Mouse (Mus musculus) NIH3T3 (cell line): Measurements from ENCODE around the gene Agfg2.

Experiments
- DNase-seq: peaks from one replicate; pipeline ENCODE4 v3.0.0-alpha.2; 2012; ENCODE audit warnings: low read depth

The Agfg2 gene

GRCm38 (mm10) chr5:137645652-137646091, 38.9 kb downstream of the Agfg2 start, which contains the start of gene Irs3:
TSS of gene Irs3 (minus strand) at chr5:137645714.
- peak; percentile 20 for DNase-seq

GRCm38 (mm10) chr5:137645091-137645651, 39.4 kb downstream of the Agfg2 start:
- no peak for DNase-seq

GRCm38 (mm10) chr5:137644484-137644883, 40.0 kb downstream of the Agfg2 start:
- no peak for DNase-seq

DNA sequence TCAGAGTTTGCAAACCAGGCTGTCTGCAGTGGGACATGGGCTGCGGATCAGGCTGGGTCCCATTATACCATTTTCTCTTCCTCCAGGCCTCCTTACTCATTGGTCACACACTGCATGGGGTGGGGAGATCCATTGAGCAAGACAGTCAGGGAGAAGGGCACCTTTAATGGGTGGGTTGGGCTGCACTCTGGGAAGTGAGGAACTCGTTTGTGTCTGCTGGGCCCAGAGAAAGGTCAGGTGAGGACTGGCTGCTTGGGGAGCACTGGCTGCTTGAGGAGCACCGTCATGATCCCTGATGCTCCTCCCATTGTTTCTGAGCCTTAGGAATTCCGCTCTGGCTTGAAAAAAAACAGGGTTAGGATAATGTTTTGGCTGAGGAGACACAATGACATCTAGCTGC, 41.6 kb downstream of the Agfg2 start:
- no peak for DNase-seq

DNA sequence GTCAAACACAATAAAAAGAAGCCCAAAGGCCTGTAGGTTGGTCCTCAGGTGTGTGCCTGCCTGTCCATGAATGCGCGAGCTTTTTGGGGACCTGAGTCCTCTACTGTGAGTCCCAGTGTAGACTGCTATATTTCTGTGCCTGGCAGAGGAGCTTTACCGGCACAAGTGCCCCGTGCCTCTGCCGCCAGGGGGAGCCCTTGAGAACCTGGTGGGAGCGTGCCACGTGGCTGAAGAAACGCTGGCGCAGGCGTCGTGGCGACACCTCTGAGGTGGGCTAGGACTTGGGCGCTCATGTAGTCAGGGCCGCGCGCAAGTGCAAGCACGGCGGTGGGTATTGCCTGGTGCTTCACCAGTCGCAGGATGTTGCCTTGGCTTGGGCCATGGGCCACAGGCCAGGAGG, 43.5 kb downstream of the Agfg2 start, which contains the start of gene Sap25:
TSS of gene Sap25 (plus strand) at position 281 of the 400 bp plus-strand sequence.
- peak; percentile 30 for DNase-seq

DNA sequence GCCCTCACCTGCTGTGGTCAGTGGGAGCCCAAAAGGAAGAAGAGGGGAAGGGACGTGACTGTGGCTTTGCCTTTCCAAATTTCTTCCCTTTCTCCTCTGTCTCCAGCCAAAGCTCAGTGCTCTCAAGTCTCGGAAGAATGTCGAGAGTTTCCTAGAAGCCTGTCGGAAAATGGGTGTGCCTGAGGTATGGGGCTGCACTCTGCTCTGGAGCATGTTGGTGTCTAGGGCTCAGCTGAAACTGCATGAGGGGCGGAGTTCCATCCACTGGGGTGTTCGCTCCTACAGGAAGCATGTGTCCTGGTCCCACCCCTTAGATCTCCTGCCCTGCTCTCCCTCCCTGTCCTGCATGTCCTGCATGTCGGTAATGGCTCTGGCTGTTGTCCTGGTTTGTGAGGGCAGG, 45.1 kb downstream of the Agfg2 start:
- no peak for DNase-seq

DNA sequence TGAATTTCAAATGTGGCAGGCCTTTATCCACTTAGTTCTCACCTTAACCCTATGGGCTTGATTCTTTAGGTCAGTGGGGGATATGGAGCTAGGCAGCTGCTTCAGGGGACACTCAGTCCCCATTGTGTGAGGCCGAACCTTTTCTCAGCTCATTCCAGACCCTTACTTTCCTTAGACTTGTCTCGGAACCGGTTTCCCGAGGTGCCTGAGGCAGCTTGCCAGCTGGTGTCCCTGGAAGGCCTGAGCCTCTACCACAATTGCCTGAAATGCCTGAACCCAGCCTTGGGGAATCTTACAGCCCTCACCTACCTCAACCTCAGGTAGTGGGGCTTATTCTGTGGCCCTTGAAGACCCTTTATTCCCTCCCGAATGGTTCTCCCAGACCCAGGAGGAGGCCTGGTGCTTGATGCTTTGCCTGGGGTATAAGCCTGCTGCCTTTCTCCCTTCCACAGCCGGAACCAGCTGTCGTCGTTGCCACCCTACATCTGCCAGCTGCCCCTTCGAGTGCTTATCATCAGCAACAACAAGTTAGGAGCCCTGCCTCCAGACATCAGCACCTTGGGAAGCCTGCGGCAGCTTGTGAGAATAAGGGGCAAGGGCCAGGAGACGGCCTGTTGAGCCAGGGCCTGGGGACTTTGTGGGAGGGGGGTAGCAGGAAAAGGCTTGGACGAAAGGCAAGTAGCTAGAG, 51.0 kb downstream of the Agfg2 start:
- no peak for DNase-seq

DNA sequence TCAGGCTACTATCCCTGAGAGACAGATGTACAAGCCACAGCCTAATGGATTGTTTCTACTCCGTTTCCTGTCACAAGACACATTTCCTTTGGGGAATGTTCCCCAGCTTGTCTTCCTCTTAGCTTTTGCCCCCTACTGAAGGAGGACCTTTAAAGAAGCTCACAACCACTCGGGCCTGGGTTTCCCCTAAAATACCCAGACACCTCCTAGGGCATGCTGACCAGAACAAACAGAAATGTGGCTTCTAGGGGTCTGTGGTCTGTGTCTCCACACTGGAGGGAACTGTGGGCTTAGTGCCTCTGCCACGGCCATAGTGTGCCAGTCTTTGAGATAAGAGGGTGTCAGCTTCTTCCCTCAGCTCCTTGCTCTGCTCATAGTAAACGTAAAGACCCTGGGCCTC, 52.9 kb downstream of the Agfg2 start:
- no peak for DNase-seq

- DNase-seq, result no peak
Measured at GRCm38 (mm10) chr5:137631171-137631570, 53.4 kb downstream of the Agfg2 start.

GRCm38 (mm10) chr5:137630602-137631001, 53.9 kb downstream of the Agfg2 start:
- peak; percentile 23 for DNase-seq

DNA sequence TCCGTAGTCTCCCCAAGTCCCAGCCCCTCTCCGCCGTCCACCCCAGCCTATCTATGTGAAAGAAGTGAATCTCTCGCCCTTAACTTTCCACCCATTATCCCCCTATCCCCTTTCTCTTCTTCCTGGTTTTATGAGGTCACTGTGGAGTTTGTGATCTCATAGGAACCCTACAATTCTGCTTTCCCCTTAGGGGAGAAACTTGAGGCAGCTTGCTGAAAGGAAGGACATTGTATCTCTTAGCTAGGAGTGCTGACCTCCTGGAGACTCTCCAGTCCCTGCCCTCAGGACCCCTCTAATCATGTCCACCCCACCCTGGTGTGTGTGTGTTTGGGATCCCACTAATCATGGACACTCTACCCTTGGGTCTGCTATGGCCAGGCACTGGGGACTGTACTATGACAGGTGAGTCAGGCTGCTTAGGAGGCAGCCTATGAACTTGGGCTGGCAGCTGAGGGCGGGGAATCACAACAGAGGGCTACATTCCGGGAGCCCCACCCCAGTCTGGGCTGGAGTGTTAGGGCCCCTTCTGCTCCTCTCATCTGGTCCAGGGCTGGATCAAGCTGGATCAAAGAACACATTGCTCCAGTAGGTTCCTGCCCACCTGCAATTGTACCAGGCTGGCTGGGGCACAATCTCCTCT, 54.5 kb downstream of the Agfg2 start:
- DNase-seq, result peak; percentile 31

- DNase-seq, result no peak
Measured at GRCm38 (mm10) chr5:137629306-137629721, 55.2 kb downstream of the Agfg2 start.

DNA sequence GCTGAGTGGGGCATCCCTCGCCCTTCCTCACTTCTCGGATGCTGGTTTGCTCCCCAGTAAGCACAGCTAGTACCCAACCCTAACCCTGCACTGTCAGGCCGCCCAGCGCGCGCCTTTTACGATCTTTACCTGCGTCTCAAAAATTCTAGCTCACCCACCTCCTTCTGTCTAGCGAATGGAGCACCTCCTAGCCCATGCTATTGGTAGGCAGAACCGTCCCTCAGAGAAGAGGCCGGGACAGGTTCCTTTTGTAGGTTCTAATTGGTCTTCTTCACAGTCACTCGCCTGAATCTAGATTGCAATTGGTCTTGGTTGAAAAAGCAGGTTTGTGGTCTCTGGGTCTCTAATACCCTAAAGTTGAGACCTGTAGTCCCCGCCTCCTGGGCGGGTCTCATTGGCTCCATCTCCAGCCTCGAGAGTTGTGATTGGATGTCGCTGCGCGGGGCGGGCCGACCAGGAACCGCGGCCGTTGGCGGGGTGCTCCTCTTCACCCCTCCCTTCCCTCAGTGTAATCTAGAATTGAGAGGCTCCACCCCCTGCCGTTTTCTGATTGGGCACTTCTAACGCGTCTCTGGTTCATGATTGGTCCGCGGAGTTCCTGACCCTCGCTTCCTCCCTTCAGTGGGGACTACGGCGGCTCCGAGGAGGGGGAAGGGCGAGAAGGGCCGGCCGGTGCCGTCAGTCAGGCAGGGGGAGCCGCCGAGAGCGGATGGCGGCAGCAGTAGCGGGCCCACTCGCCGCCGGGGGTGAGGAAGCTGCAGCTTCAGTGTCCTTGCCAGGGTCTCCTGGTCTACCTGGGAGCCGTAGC, 55.8 kb downstream of the Agfg2 start, which contains the start of the genes Fbxo24, Lrch4 and Gm20605:
TSS of gene Fbxo24 (minus strand) at position 505 of the 808 bp plus-strand sequence.
TSS of gene Lrch4 (plus strand) at position 624 of the 808 bp plus-strand sequence.
TSS of gene Gm20605 (plus strand) at position 678 of the 808 bp plus-strand sequence.
- peak; percentile 100 for DNase-seq

GRCm38 (mm10) chr5:137627991-137628390, 56.5 kb downstream of the Agfg2 start:
- peak; percentile 76 for DNase-seq

- DNase-seq, result no peak
Measured at GRCm38 (mm10) chr5:137623937-137624530, 60.5 kb downstream of the Agfg2 start.

GRCm38 (mm10) chr5:137615347-137615746, 69.2 kb downstream of the Agfg2 start:
- DNase-seq, result no peak

DNA sequence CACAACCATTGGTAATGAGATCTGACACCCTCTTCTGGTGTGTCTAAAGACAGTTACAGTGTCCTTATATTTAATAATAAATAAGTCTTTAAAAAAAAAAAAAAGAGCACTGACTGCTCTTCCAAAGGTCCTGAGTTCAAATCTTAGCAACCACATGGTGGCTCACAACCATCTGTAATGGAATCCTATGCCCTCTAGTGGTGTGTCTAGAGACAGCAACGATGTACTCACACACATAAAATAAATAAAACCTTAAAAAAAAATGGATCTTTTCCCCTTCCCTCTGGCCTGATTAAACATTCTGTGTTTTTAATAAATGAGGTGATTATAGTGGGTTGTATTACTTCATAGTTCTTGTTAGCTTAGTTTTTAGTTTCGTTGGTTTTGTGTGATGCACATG, 69.6 kb downstream of the Agfg2 start:
- peak; percentile 34 for DNase-seq

GRCm38 (mm10) chr5:137613550-137613949, 71.0 kb downstream of the Agfg2 start, which contains the start of gene Pcolce:
TSS of gene Pcolce (minus strand) at chr5:137613784.
- peak; percentile 85 for DNase-seq

GRCm38 (mm10) chr5:137613076-137613475, 71.5 kb downstream of the Agfg2 start:
- no peak for DNase-seq

GRCm38 (mm10) chr5:137611245-137611602, 73.3 kb downstream of the Agfg2 start:
- DNase-seq, result peak; percentile 92

GRCm38 (mm10) chr5:137610548-137611244, 73.8 kb downstream of the Agfg2 start:
- DNase-seq, result peak; percentile 95
